Mouse (Mus musculus): Measurements from ENCODE around the gene Pih1d1. TPM values are rescaled to one million over a fixed set of nuclear protein-coding genes. Genes with fewer than 3 reads are reported as not detected.
"Not testable (repeated sequence)": the region's sequence is repeated elsewhere in the genome, so short reads cannot be mapped to it uniquely, and the experiment has no call there.

Pih1d1 gene
- polyA plus RNA-seq, 1 experiment from 2014 or later = 111 TPM

GRCm38 (mm10) chr7:45121404-45121803, 32.7 kb upstream of the Pih1d1 start:
- peaks cover 82% of the 10 kb centered on the region for H3K36me3 ChIP-seq
- H3K9me3 ChIP-seq (replicated peaks) = no peaks in the 10 kb centered on the region
- no peak for DNase-seq (ENCODE audit: low spot score)
- no peaks in the 10 kb centered on the region for H3K27me3 ChIP-seq (ENCODE audit: low read depth, poor library complexity, severe bottlenecking)
- H3K4me3 ChIP-seq = peak overlapping the region; percentile 95
- H3K4me1 ChIP-seq = peaks cover 52% of the 10 kb centered on the region
- H3K27ac ChIP-seq (replicated peaks) = 0 out of 2 replicates have a peak overlapping the region, but pooled peaks have one; percentile 19
- 80% methylated on average over 8 of the region's 8 CpGs for WGBS

GRCm38 (mm10) chr7:45121966-45122365, 32.1 kb upstream of the Pih1d1 start:
- 0 out of 2 replicates have a peak overlapping the region, but pooled peaks have one; percentile 19 for H3K27ac ChIP-seq (replicated peaks)
- no peak for DNase-seq (ENCODE audit: low spot score)
- peaks cover 57% of the 10 kb centered on the region for H3K4me1 ChIP-seq
- H3K9me3 ChIP-seq (replicated peaks) = no peaks in the 10 kb centered on the region
- peaks cover 87% of the 10 kb centered on the region for H3K36me3 ChIP-seq
- H3K4me3 ChIP-seq = peak overlapping the region; percentile 95; the same call in 1 of the 2 replicates
- H3K27me3 ChIP-seq (ENCODE audit: low read depth, poor library complexity, severe bottlenecking) = no peaks in the 10 kb centered on the region

- 86% methylated on average over 15 of the region's 15 CpGs for WGBS
- no peak for DNase-seq (ENCODE audit: low spot score)
- H3K27ac ChIP-seq (replicated peaks) = peak overlapping the region; percentile 95
- peaks cover 62% of the 10 kb centered on the region for H3K4me1 ChIP-seq
- peaks cover 91% of the 10 kb centered on the region for H3K36me3 ChIP-seq
- no peaks in the 10 kb centered on the region for H3K9me3 ChIP-seq (replicated peaks)
- peak overlapping the region; percentile 95 for H3K4me3 ChIP-seq
- no peaks in the 10 kb centered on the region for H3K27me3 ChIP-seq (ENCODE audit: low read depth, poor library complexity, severe bottlenecking)
These were observed 31.4 kb upstream of the Pih1d1 start for GRCm38 (mm10) chr7:45122561-45123185.

- H3K36me3 ChIP-seq = peaks cover 89% of the 10 kb centered on the region
These were observed 30.9 kb upstream of the Pih1d1 start for GRCm38 (mm10) chr7:45123186-45123570.

GRCm38 (mm10) chr7:45124224-45125143, 29.6 kb upstream of the Pih1d1 start, which contains the start of gene Rps11:
Rps11 (minus strand) TSS chr7:45124439.
- peak; percentile 100 for DNase-seq (ENCODE audit: low spot score)
- 1% methylated on average over 59 of the region's 59 CpGs for WGBS
- Histone ChIP-seq H3K4me1 (peaks cover 61% of the 10 kb centered on the region), H3K9me3 (replicated peaks) (no peaks in the 10 kb centered on the region), H3K4me3 (peak within 1 kb of the TSS; percentile 95), H3K27ac (replicated peaks) (peak within 1 kb of the TSS; percentile 95), H3K36me3 (peaks cover 75% of the 10 kb centered on the region), H3K27me3 (ENCODE audit: low read depth, poor library complexity, severe bottlenecking) (no peaks in the 10 kb centered on the region)

More at GRCm38 (mm10) chr7:45123186-45123570, 30.9 kb upstream of the Pih1d1 start:
- Histone ChIP-seq H3K27me3 (ENCODE audit: low read depth, poor library complexity, severe bottlenecking) (no peaks in the 10 kb centered on the region), H3K4me3 (peak overlapping the region; percentile 95), H3K9me3 (replicated peaks) (no peaks in the 10 kb centered on the region), H3K4me1 (peaks cover 58% of the 10 kb centered on the region), H3K27ac (replicated peaks) (peak overlapping the region; percentile 95)
- DNase-seq (ENCODE audit: low spot score) = no peak
- 30% methylated on average over 12 of the region's 12 CpGs for WGBS

- H3K27ac ChIP-seq (replicated peaks) = peak overlapping the region; percentile 95
- H3K27me3 ChIP-seq (ENCODE audit: low read depth, poor library complexity, severe bottlenecking) = no peaks in the 10 kb centered on the region
- H3K4me3 ChIP-seq = peak overlapping the region; percentile 95
- WGBS = 24% methylated on average over 7 of the region's 7 CpGs
- DNase-seq (ENCODE audit: low spot score) = peak; percentile 54
- H3K36me3 ChIP-seq = peaks cover 69% of the 10 kb centered on the region
- peaks cover 68% of the 10 kb centered on the region for H3K4me1 ChIP-seq
- no peaks in the 10 kb centered on the region for H3K9me3 ChIP-seq (replicated peaks)
These were observed 28.9 kb upstream of the Pih1d1 start for GRCm38 (mm10) chr7:45125144-45125600.

GRCm38 (mm10) chr7:45125649-45126048, 28.5 kb upstream of the Pih1d1 start:
- peaks cover 68% of the 10 kb centered on the region for H3K4me1 ChIP-seq
- peak overlapping the region; percentile 95 for H3K4me3 ChIP-seq
- 55% methylated on average over 5 of the region's 5 CpGs for WGBS
- not testable (repeated sequence) for H3K27me3 ChIP-seq (ENCODE audit: low read depth, poor library complexity, severe bottlenecking); DNase-seq (ENCODE audit: low spot score); H3K9me3 ChIP-seq (replicated peaks)
- H3K36me3 ChIP-seq = peaks cover 64% of the 10 kb centered on the region
- 0 out of 2 replicates have a peak overlapping the region, but pooled peaks have one; percentile 95 for H3K27ac ChIP-seq (replicated peaks)

- no peaks in the 10 kb centered on the region for H3K27me3 ChIP-seq (ENCODE audit: low read depth, poor library complexity, severe bottlenecking)
- peak overlapping the region; percentile 100 for H3K27ac ChIP-seq (replicated peaks)
- WGBS = 82% methylated on average over 17 of the region's 17 CpGs
- peaks cover 57% of the 10 kb centered on the region for H3K36me3 ChIP-seq
- H3K4me3 ChIP-seq = peak overlapping the region; percentile 95
- H3K4me1 ChIP-seq = peaks cover 67% of the 10 kb centered on the region
- no peaks in the 10 kb centered on the region for H3K9me3 ChIP-seq (replicated peaks)
- no peak for DNase-seq (ENCODE audit: low spot score)
These were observed 27.8 kb upstream of the Pih1d1 start for GRCm38 (mm10) chr7:45126147-45126843.

- Histone ChIP-seq H3K36me3 (peaks cover 50% of the 10 kb centered on the region), H3K27ac (replicated peaks) (peak overlapping the region; percentile 100), H3K4me1 (peaks cover 63% of the 10 kb centered on the region), H3K27me3 (ENCODE audit: low read depth, poor library complexity, severe bottlenecking) (no peaks in the 10 kb centered on the region), H3K9me3 (replicated peaks) (no peaks in the 10 kb centered on the region), H3K4me3 (peak overlapping the region; percentile 95)
- DNase-seq (ENCODE audit: low spot score) = no peak
- WGBS = 53% methylated on average over 21 of the region's 21 CpGs
These were observed 27.0 kb upstream of the Pih1d1 start for GRCm38 (mm10) chr7:45126844-45127699.

- Histone ChIP-seq H3K27ac (replicated peaks) (peak overlapping the region; percentile 100), H3K27me3 (ENCODE audit: low read depth, poor library complexity, severe bottlenecking) (no peaks in the 10 kb centered on the region), H3K9me3 (replicated peaks) (no peaks in the 10 kb centered on the region), H3K4me1 (peaks cover 57% of the 10 kb centered on the region), H3K36me3 (peaks cover 43% of the 10 kb centered on the region), H3K4me3 (peak overlapping the region; percentile 95)
- WGBS = under 1% methylated on average over 6 of the region's 6 CpGs
- DNase-seq (ENCODE audit: low spot score) = no peak
These were observed 26.3 kb upstream of the Pih1d1 start for GRCm38 (mm10) chr7:45127700-45128224.

GRCm38 (mm10) chr7:45128624-45129246, 25.4 kb upstream of the Pih1d1 start, which contains the start of gene Rpl13a:
Rpl13a (minus strand) TSS chr7:45128761.
- Histone ChIP-seq H3K4me1 (peaks cover 49% of the 10 kb centered on the region), H3K9me3 (replicated peaks) (no peaks in the 10 kb centered on the region), H3K36me3 (peaks cover 35% of the 10 kb centered on the region), H3K4me3 (peak within 1 kb of the TSS; percentile 95), H3K27me3 (ENCODE audit: low read depth, poor library complexity, severe bottlenecking) (no peaks in the 10 kb centered on the region), H3K27ac (replicated peaks) (peak within 1 kb of the TSS; percentile 100)
- under 1% methylated on average over 48 of the region's 48 CpGs for WGBS
- peak; percentile 99 for DNase-seq (ENCODE audit: low spot score)

Data from midbrain, embryonic 10.5 days (tissue).